Mouse (Mus musculus): Measurements from ENCODE around the gene Rab3ip. TPM values are rescaled to one million over a fixed set of nuclear protein-coding genes. Genes with fewer than 3 reads are reported as not detected.

The Rab3ip gene
- polyA plus RNA-seq, 1 experiment, result 225 TPM

DNA sequence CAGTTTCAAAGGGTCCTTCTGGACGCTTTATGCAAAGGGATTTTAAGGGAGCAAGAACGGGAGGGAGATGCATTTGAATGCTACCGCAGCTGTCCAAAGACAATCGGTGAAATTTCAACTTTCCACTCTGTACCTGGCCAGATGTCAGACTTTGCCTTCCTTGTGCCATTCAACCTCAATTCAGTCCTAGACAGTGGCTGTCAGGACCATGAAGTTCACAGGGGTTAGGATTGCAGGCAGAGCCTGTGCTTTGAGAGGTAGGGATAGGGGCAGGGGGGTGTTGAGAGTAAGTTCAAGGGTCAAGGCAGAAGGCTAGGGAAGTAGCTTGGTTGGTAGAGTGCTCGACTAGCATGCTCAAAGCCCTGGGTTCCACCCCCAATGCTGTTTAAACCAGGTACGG is 79.8 kb downstream of the Rab3ip start:
- Histone ChIP-seq H3K36me3 (ENCODE audit: control insufficient read depth, insufficient read depth, low read length) (no peaks in the 10 kb centered on the region), H3K4me3 (ENCODE audit: control insufficient read depth, low read depth, low read length) (no peak overlapping the region), H3K27me3 (ENCODE audit: control insufficient read depth, insufficient read depth, low read length) (no peaks in the 10 kb centered on the region), H3K27ac (ENCODE audit: control insufficient read depth, insufficient read depth, low read depth, low read length) (no peak overlapping the region), H3K4me1 (ENCODE audit: control insufficient read depth, insufficient read depth, low read length) (no peaks in the 10 kb centered on the region)
- no peak for TF ChIP-seq CTCF (IDR thresholded peaks at IDR 0.05; ENCODE audit: control insufficient read depth, insufficient read depth, insufficient replicate concordance, low read depth, low read length)
- no peak for TF ChIP-seq POLR2A (IDR thresholded peaks at IDR 0.05; ENCODE audit: control insufficient read depth, low read depth, low read length)

Other genes with a start within 250 kb of the Rab3ip start
- 0.06 and 0.09 TPM in 2 replicates for gene Myrfl, start 53.9 kb downstream of the Rab3ip start, polyA plus RNA-seq (2012; rRNA removed)
- not detected in 2 replicates for gene Gm10271, start 21.8 kb upstream of the Rab3ip start, polyA plus RNA-seq (2012; rRNA removed)
- 1.3 and 1.4 TPM in 2 replicates for gene Best3, start 35.5 kb upstream of the Rab3ip start, polyA plus RNA-seq (2012; rRNA removed)
- 0.06 and 0.20 TPM in 2 replicates for gene Lrrc10, start 94.6 kb upstream of the Rab3ip start, polyA plus RNA-seq (2012; rRNA removed)
- gene Cct2, start 113.0 kb upstream of the Rab3ip start, polyA plus RNA-seq (2012; rRNA removed), result 133 and 135 TPM in 2 replicates
- gene Frs2, start 197.8 kb upstream of the Rab3ip start, polyA plus RNA-seq (2012; rRNA removed), result 8.0 and 10.3 TPM in 2 replicates

Data from testis, adult 2 months (tissue).